Mouse (Mus musculus) layer of hippocampus, adult 11-12 months (tissue): ENCODE data around the gene Ccdc63.
"Not testable (repeated sequence)": the region's sequence is repeated elsewhere in the genome, so short reads cannot be mapped to it uniquely, and the experiment has no call there.

Experiments used
- DNase-seq: peaks from one replicate; pipeline ENCODE4 v3.0.0; 2022; ENCODE audit warnings: low spot score

Ccdc63 gene

GRCm38 (mm10) chr5:122140723-122141122, at the start of gene Ccdc63:
TSS of gene Ccdc63 (minus strand) at chr5:122140823.
- no peak for DNase-seq

DNA sequence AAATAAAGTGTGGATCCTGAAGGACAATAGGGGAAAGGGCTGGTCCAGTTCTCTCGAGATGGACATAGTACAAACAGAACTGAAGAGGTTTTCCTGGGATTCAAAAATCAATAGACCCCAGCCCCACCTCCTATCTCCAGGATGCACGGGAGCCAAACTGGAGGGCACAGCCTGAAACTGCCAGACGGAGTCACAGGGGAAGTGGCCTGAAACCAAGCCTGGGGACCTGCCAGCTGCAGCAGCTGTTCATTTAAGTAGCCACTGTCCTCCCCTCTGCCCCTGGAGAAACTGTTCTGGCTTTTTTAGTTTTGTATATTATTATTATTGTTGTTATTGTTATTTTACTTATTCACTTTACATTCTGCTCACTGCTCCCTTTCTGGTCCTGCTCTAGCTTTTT, 48.5 kb upstream of the Ccdc63 start:
- no peak for DNase-seq

GRCm38 (mm10) chr5:122184858-122185257, 44.2 kb upstream of the Ccdc63 start:
- DNase-seq: not testable (repeated sequence)

DNA sequence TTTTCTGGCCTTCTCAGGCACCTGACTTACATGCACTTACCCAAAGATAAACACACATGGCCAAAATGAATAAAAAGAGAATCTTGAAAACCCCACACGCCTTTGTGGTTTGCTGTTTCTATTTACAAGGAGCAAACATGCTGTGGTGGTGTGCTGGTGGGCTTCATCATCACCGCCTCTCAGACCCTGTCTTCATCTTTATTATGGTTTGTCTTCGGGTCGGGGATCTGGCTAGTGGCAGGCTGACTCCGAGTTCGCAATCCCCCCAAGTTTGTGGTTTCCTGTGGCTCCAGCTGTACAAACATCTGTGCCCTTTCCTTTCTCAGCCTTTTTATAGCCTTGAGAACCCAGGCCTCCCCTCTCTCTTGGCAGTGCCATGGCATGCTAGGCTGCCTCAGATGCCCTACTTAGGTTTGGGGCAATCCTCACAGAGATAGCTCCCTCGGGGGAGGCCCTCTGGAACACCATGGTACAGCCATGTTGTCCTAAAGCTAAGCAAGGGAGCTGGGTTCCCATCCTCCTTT, 43.7 kb upstream of the Ccdc63 start:
- DNase-seq: no peak

- DNase-seq: peak; percentile 50
Observed at GRCm38 (mm10) chr5:122179665-122180064, 39.0 kb upstream of the Ccdc63 start.

- peak; percentile 55 for DNase-seq
Observed at GRCm38 (mm10) chr5:122176398-122176797, 35.8 kb upstream of the Ccdc63 start.

GRCm38 (mm10) chr5:122175961-122176360, 35.3 kb upstream of the Ccdc63 start:
- DNase-seq: no peak

GRCm38 (mm10) chr5:122175402-122175801, 34.8 kb upstream of the Ccdc63 start:
- DNase-seq: no peak

DNA sequence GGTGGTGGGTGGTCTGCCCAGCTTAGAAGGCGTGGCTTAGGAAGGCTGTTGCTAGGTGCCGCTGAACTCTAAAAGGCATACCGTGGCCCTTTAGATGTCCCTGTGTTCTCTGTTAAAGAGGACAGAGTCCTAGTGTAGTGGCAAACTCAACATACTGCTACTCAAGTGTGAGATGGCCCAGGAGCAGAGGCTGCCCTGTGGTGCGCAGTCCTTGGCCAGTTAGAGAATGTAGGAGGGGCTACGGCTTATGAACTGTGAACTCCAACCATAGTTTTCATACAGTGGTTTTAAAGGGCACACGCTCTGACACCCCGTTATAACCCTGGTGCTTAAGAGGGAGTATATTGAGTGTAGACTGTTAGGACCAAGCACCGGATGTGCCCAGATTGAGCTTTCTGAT, 30.4 kb upstream of the Ccdc63 start:
- DNase-seq: no peak

DNA sequence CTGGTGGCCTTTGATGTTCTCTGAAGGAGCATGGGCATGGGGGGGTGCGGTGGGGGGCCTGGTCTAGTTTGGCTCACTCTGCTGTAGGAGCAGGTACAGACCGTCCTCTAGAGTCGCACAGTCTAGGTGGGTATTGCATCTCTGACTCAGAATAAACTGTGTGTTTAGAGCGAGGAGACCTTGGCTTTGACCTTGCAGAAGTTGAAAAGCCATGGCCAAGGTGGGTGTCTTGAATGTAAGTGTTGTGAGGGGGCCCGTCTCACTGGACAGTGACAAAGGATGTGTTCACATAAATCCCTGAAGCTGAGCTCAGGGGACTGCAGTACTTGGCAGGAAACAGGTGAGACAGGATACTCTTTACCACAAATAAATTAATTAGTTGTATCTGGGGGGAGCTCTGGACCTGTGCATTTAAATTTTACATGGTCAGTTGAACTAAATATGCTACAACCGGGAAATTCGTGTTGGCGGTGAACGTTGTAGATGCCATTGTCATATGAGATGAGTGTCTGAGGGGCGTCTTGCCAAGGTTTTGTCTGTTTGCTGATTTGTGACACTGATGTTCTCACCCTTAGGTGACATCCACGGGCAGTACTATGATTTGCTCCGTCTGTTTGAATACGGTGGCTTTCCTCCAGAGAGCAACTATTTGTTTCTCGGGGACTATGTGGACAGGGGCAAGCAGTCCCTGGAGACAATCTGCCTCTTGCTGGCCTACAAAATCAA, 27.9 kb upstream of the Ccdc63 start:
- DNase-seq: no peak

DNA sequence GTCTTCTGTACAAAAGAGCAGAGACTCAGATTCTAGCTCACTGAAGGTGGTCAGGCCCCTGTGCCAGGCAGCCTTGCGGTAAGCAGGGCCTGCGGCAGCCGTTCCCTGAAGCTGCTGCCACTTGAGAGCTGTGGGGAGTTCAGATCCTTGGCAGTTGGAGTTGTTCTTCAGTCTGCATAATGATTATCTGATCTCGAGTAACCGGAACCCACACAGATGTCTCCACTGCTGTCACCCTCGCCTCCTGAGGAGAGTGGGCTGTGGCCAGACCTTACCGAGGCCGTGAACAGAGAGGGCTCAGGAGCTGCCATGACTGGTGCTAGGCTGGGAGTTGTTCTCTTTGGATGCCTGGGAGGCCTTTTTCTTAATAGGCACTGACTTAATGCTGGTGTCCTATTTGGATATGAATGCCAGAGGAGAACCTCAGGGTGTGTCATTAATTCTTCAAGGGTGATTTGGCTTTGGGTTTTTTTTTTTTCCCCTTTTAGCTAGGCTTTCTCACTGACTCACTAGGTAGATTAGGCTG, 26.1 kb upstream of the Ccdc63 start:
- no peak for DNase-seq

DNA sequence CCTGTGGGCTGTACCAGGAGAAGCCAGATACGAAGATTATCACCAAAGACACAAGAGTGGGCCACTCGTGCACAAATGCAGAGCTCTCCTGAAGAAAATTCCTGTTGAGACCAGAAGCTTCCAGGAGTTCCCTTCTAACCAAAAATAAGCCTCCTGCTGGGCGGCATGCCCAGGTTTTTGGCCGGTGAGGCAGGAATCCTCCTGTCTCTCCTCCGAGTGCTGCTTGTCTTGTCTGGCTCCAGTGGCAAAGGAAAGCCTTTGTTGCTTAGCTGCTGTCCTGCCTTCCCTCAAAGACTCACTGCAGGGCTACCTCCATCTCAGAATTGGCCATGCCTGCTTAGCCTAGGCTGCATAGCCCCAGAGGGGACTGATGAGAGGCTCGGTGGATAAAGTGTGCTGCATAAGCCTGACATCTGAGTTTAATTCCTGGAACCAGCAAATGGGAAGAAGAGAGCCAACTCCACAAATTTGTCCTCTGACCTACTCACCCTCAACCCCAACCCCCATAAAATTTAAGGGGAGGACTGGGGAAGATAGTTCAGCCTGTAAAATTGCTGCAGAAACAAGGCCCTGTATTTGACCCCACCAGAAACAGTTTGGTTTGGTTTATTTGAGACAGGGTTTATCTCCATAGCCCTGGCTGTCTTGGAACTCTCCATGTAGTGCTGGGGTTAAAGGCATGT, 24.8 kb upstream of the Ccdc63 start:
- no peak for DNase-seq

- DNase-seq: no peak
Observed at GRCm38 (mm10) chr5:122164011-122164410, 23.4 kb upstream of the Ccdc63 start.

DNA sequence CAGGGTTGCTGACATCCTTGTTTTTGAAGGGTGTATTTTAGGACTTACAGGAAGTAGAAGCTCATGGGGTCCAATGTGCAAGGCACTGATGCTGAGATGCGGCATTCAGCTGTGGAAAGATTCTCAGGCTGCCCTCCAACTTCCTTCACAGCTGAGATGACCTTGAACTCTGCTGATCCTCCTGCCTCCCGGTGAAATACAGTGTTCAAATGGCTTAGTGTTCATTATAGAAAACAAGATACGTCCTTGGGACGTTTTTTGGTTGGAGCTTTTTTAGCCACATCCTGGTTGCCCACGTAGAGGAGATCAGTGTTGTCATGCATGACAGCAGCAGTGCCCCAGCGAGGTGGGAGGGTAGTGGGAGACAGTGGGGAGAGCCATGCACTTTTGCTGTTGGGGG, 22.6 kb upstream of the Ccdc63 start:
- DNase-seq: no peak

DNA sequence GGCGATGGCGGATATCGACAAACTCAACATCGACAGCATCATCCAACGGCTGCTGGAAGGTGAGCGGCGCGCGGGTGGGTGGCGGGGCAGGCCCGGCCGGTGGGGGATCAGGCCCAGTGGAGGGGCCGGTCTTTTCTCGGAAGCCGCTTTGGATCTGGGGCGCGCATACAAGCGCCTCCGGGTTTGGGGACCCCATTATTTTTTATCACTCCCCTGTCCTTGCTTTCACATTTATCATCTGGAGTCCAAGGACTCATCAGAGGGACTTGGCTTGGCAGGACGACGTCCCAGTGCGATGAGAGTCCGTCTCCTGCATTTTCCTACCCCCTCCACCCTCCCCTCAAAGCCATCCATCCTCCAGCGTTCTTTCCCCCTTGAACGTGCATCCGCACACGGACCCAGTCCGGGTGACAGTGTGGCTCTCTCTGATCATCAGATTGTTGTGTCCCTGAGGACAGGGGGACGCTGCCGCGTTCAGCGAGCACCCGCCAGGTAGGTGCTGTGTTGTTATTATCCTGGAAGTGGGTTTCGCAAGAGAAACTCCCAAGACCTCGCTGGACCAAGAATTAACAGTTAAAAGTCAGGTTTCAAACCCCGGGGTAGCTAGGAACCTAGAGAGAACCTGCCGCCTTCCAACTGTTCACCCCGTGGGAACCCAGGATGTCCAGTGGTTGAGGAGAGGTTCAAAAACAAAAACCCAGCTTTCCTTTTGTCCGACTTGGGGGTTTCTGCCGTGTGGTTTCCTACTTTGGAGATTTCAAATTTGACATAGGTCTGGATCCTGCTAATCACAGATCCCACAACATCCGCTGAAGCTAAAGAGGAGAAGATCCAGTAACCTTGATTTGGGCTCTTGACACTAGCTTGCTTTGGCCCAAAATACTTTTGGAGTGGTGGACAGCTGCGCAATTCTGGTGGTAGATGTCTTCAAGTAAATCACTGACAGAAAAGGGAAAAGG, 18.2 kb upstream of the Ccdc63 start:
- DNase-seq: no peak

- peak; percentile 92 for DNase-seq
Observed at GRCm38 (mm10) chr5:122157827-122158381, 17.3 kb upstream of the Ccdc63 start, which contains the start of gene Ppp1cc. TSS of gene Ppp1cc (plus strand) at chr5:122158278.

DNA sequence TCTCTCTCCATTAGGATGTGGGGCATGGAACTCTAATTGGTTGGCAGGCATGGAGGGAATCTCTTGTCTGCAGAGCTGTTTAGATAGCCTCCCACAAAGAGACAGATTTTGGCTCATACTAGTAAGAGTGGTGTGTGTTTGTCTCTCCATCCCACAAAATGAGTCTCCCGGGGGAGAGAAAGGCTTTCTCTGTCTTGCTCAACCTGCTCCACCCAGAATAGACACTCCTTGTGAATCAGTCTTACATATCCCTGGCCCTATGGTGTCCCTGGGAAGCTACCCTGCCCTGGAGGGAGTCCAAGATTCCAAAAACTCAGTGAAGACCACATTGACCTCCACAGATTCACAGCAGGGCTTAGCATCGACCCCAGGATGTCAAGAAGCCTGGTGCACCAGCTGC, 15.9 kb upstream of the Ccdc63 start:
- DNase-seq: no peak

DNA sequence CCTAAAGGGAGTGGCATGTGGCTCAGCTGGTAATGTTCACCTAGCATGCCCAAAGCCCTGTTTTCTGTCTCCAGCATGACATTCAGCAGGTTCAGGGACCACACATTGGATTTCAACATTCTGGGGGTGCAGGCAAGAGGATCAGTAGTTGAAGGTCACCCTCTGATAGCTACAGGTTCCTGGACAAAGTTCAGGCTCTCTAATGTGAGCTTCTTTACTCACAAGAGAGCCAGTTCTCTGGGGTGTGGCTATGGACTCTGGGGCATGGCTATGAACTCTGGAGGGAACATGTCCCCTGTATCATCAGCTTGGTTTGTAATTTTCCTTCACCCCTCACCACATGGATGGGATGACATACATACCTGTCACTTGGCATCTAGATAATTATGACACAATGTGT, 15.0 kb upstream of the Ccdc63 start:
- no peak for DNase-seq

DNA sequence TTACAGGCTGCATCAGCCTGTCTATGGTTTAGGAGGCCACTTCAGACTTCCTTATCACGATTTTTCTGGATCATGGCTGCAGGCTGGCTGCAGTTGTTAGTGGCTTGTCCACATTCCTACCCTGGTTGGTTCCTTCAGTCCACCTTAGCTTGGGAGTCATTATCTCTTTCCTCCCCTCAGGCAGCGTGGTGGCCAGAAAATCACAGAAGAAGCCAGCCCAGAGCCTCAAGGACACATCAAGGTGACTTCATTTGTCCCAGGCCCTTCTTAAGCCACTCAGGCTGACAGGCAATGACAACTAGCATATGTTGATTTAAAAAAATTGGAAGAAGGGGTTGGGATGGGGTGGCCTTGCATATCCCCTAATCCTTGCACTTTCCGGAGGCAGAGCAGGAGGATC, 14.2 kb upstream of the Ccdc63 start:
- no peak for DNase-seq

- no peak for DNase-seq
Observed at GRCm38 (mm10) chr5:122154006-122154405, 13.4 kb upstream of the Ccdc63 start.

- not testable (repeated sequence) for DNase-seq
Observed at GRCm38 (mm10) chr5:122152508-122152907, 11.9 kb upstream of the Ccdc63 start.

GRCm38 (mm10) chr5:122149259-122149658, 8.6 kb upstream of the Ccdc63 start:
- no peak for DNase-seq
